Mouse (Mus musculus) G1E (cell line): Measurements from ENCODE around the gene Uox.

Experiments used
- CTCF ChIP-seq: IDR thresholded peaks from 2 replicates; pipeline ENCODE4 v1.5.1; 2012; ENCODE audit warnings: low read depth, low read length, inconsistent platforms, mixed read lengths
- GATA1 ChIP-seq: IDR thresholded peaks from 2 replicates; pipeline ENCODE4 v1.6.1; 2012; ENCODE audit warnings: borderline replicate concordance, low read length, inconsistent platforms, mixed read lengths
- GATA2 ChIP-seq: IDR thresholded peaks from 2 replicates; pipeline ENCODE4 v1.6.1; 2012; ENCODE audit warnings: low read depth, low read length, inconsistent platforms, borderline replicate concordance

DNA sequence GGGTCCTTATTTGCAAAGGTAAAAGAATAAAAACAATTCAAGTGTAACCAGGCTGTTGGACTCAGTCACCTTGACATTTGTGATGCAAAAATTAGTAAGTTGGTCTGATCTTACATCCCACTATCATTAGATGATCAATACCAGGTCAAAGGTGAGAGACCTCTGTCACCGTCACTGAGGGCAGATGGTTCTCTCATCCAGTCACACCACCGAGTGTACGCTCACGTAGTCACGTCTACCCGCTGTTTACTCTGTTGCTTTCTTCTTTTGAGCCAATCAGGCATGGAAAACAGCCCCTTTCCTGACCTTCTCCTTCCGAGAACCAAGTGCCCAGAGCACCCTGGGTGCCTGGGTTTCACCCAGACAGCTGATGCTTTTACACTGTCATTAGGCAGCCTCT is 20.9 kb downstream of the Uox start:
- TF ChIP-seq CTCF (no peak), GATA1 (no peak), GATA2 (no peak)
